In genomic region chr15:98108297-98109152, GRCm38 (mm10) we compare ENCODE assay signal across 8 mouse cellular contexts. TPM values are rescaled to one million over a fixed set of nuclear protein-coding genes. Genes with fewer than 3 reads are reported as not detected.
A peak's percentile ranks its signal among the peaks of the same experiment; 100 is the strongest.
DNase-seq lines count a peak whose midpoint lies in the region; ATAC-seq lines count a peak whose summit lies in the region.

No protein-coding gene starts in this region.

- H3K9me3 ChIP-seq in intestine, embryonic 15.5 days = no peaks in the 10 kb centered on the region

- peak overlapping the region; percentile 78 for H3K9ac ChIP-seq in intestine, embryonic 15.5 days

- peak; percentile 88 for DNase-seq in adrenal gland, postnatal 10 days
- DNase-seq in embryo, embryonic 9.5 days (ENCODE audit: extremely low spot score) = peak; percentile 89
- peak; percentile 56 to 80 for DNase-seq in gastrocnemius, postnatal 4 days (ENCODE audit: low spot score in 2 of 2)
- DNase-seq in left cerebral cortex, postnatal 14 days (ENCODE audit: low spot score in 2 of 2) = peak; percentile 88 to 90
- peak; percentile 88 to 91 for DNase-seq in right cerebral cortex, postnatal 36 days (ENCODE audit: low spot score in 2 of 2)
- peak; percentile 82 to 83 for DNase-seq in urinary bladder, postnatal 4 days (ENCODE audit: low spot score in 2 of 2)

- H3K4me1 ChIP-seq in intestine, embryonic 15.5 days (replicated peaks) = peaks cover 12% of the 10 kb centered on the region

- no peaks in the 10 kb centered on the region for H3K27me3 ChIP-seq in intestine, embryonic 15.5 days (replicated peaks)

- WGBS in intestine, embryonic 15.5 days = 3% methylated on average over 37 of the region's 37 CpGs

- peak; percentile 94 for ATAC-seq in intestine, embryonic 15.5 days
- peak; percentile 88 for ATAC-seq in megakaryocyte-erythroid progenitor cell, adult 5-6 weeks (replicated peaks; ENCODE audit: low FRiP score, low TSS enrichment, poor library complexity, severe bottlenecking)

- no peaks in the 10 kb centered on the region for H3K36me3 ChIP-seq in intestine, embryonic 15.5 days

- H3K4me2 ChIP-seq in intestine, embryonic 15.5 days (replicated peaks) = peak overlapping the region; percentile 85

- peak overlapping the region; percentile 68 for H3K4me3 ChIP-seq in intestine, embryonic 15.5 days (replicated peaks)

- H3K27ac ChIP-seq in intestine, embryonic 15.5 days = peak overlapping the region; percentile 68

- intact Hi-C loops in left cerebral cortex, postnatal 14 days (cut with DNase I) = loop anchor here (2.0 to 5.0 kb wide), 2 partner anchors 16 to 39 kb away; partner anchors contain the start of genes Pfkm and Senp1

RNA-seq across cellular contexts. Expression of gene Senp1, which starts 15.0 kb away (rescaled TPM):
- total RNA-seq in adrenal gland, postnatal 10 days (2021) = 10 to 100 TPM; 17.2 to 22.8 TPM
- 10 to 100 TPM; 17.7 to 21.7 TPM for total RNA-seq in gastrocnemius, postnatal 4 days (2021)
- 26.5 and 27.4 TPM in 2 replicates for polyA plus RNA-seq in intestine, embryonic 15.5 days (2015; fragmentation: Nextera tagmentation; extraction: Ambion mirVana)
- 10 to 100 TPM; 11.8 to 13.7 TPM for total RNA-seq in left cerebral cortex, postnatal 14 days (2021)
- 45.5 and 46.0 TPM in 2 replicates for total RNA-seq in megakaryocyte-erythroid progenitor cell, adult 5-6 weeks (2014; fragmentation: Nextera tagmentation)
- 35.2 and 39.0 TPM in 2 replicates for total RNA-seq in megakaryocyte-erythroid progenitor cell, adult 5-6 weeks (2017)

RNA-seq across cellular contexts. Expression of gene Pfkm, which starts 16.1 kb away (rescaled TPM):
- total RNA-seq in adrenal gland, postnatal 10 days (2021) = 100 to 1,000 TPM in 1 of 2 experiments, 10 to 100 TPM in 1; 77.0 to 168 TPM
- 100 to 1,000 TPM; 776 to 786 TPM for total RNA-seq in gastrocnemius, postnatal 4 days (2021)
- polyA plus RNA-seq in intestine, embryonic 15.5 days (2015; fragmentation: Nextera tagmentation; extraction: Ambion mirVana) = 27.9 and 28.4 TPM in 2 replicates
- 100 to 1,000 TPM; 349 to 369 TPM for total RNA-seq in left cerebral cortex, postnatal 14 days (2021)
- total RNA-seq in megakaryocyte-erythroid progenitor cell, adult 5-6 weeks (2014; fragmentation: Nextera tagmentation) = 69.0 and 74.9 TPM in 2 replicates
- 63.7 and 89.1 TPM in 2 replicates for total RNA-seq in megakaryocyte-erythroid progenitor cell, adult 5-6 weeks (2017)

RNA-seq across cellular contexts. Expression of gene Asb8, which starts 56.9 kb away (rescaled TPM):
- total RNA-seq in adrenal gland, postnatal 10 days (2021) = 10 to 100 TPM; 43.2 to 54.1 TPM
- 100 to 1,000 TPM; 148 to 174 TPM for total RNA-seq in gastrocnemius, postnatal 4 days (2021)
- 46.6 and 49.5 TPM in 2 replicates for polyA plus RNA-seq in intestine, embryonic 15.5 days (2015; fragmentation: Nextera tagmentation; extraction: Ambion mirVana)
- 10 to 100 TPM; 43.4 to 45.4 TPM for total RNA-seq in left cerebral cortex, postnatal 14 days (2021)
- 21.0 and 25.6 TPM in 2 replicates for total RNA-seq in megakaryocyte-erythroid progenitor cell, adult 5-6 weeks (2014; fragmentation: Nextera tagmentation)
- total RNA-seq in megakaryocyte-erythroid progenitor cell, adult 5-6 weeks (2017) = 14.8 and 16.4 TPM in 2 replicates

RNA-seq across cellular contexts. Expression of gene Ccdc184, which starts 58.4 kb away (rescaled TPM):
- 1 to 10 TPM; 1.2 to 1.5 TPM for total RNA-seq in adrenal gland, postnatal 10 days (2021)
- not detected for total RNA-seq in gastrocnemius, postnatal 4 days (2021)
- polyA plus RNA-seq in intestine, embryonic 15.5 days (2015; fragmentation: Nextera tagmentation; extraction: Ambion mirVana) = 1.6 and 1.7 TPM in 2 replicates
- 10 to 100 TPM; 28.3 TPM for total RNA-seq in left cerebral cortex, postnatal 14 days (2021)
- not detected in 2 replicates for total RNA-seq in megakaryocyte-erythroid progenitor cell, adult 5-6 weeks (2014; fragmentation: Nextera tagmentation)
- not detected in 2 replicates for total RNA-seq in megakaryocyte-erythroid progenitor cell, adult 5-6 weeks (2017)

Comparison
In these comparisons a context has a peak if more than half of its experiments do, and no peak if none do; other contexts are left out.
1. Peak in every context shown above with its lines: DNase-seq, ATAC-seq, H3K4me3 ChIP-seq and H3K27ac ChIP-seq.